Mouse (Mus musculus) urinary bladder, postnatal 25 days (tissue): ENCODE measurements around the gene Krtap4-9.
"Not testable (repeated sequence)": the region's sequence is repeated elsewhere in the genome, so short reads cannot be mapped to it uniquely, and the experiment has no call there.

Source experiments
- DNase-seq: peaks from one replicate; pipeline ENCODE4 v3.0.0; 2022; ENCODE audit warnings: low spot score

Krtap4-9 gene

DNA sequence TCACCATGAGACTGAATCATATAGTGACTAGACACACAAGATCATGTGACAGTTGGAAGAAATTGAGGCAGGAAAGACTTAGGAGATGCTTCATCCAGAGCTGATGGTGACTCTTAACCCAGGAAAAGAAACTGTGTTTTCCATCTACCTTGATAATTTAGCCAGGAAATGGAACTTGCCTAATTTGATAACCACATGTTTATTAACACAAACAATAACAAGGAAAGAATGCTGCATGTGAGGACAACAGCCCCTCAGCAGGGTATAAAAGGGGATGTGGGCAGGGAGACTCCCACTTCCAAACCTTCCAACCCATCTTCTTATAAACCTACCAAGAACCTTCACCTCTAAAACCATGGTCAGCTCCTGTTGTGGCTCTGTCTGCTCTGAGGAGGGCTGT is at the start of gene Krtap4-9:
TSS of gene Krtap4-9 (plus strand) at position 301 of the 400 bp plus-strand sequence.
- DNase-seq = not testable (repeated sequence)

- DNase-seq = no peak
These were observed 41.0 kb upstream of the Krtap4-9 start for GRCm38 (mm10) chr11:99743985-99744384.

- DNase-seq = no peak
These were observed 26.1 kb upstream of the Krtap4-9 start for GRCm38 (mm10) chr11:99758877-99759276.

DNA sequence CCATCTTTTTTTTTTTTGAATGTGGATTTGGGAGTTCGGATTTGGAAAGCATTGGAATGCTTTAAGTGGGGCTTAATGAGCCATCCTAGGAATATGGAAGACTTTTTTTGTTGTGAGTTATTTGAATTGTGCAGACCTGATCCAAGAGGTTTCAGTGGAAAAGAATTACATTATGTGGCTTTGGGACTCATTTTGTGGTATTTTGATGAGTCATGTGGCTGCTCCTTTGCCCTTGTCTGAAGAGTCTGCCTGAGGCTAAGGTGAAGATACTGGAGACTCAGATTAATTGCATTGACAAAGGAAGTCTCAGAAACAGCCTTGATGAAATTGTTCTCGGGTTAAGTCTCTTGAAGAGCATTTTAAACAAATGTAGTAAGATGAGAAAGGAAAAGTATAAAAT is 16.6 kb upstream of the Krtap4-9 start:
- no peak for DNase-seq

GRCm38 (mm10) chr11:99772813-99773212 is 12.2 kb upstream of the Krtap4-9 start, which contains the start of gene Gm11595:
Gene Gm11595 (minus strand): TSS chr11:99772913.
- not testable (repeated sequence) for DNase-seq

DNA sequence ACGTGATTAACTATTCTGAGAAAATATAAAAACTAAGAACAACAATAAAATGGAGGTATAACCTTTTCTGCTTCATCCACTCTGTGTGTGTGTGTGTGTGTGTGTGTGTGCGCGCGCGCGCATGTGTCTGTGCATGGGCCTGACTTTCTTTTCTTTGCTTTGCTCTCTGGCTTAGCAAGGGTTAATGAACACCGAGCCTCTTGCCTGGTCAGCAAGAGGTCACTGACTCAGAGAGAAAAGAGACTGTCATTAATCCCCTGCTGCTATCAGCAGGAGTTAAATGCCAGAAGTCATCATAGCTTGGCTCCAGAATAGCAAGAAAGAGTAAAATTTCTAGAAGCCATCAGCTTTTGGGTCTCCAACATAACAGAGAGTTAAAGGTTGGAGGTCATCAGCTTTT is 6.6 kb upstream of the Krtap4-9 start:
- DNase-seq = no peak

- no peak for DNase-seq
These were observed 4.4 kb upstream of the Krtap4-9 start, which contains the start of gene Krtap4-8 for GRCm38 (mm10) chr11:99780604-99781003. Gene Krtap4-8 (minus strand): TSS chr11:99780704.

GRCm38 (mm10) chr11:99793367-99793766 is 8.4 kb downstream of the Krtap4-9 start, which contains the start of gene Gm11596:
Gene Gm11596 (minus strand): TSS chr11:99793467.
- DNase-seq = no peak

GRCm38 (mm10) chr11:99798832-99799231 is 13.8 kb downstream of the Krtap4-9 start, which contains the start of gene Gm11569:
Gene Gm11569 (minus strand): TSS chr11:99798932.
- DNase-seq = not testable (repeated sequence)

DNA sequence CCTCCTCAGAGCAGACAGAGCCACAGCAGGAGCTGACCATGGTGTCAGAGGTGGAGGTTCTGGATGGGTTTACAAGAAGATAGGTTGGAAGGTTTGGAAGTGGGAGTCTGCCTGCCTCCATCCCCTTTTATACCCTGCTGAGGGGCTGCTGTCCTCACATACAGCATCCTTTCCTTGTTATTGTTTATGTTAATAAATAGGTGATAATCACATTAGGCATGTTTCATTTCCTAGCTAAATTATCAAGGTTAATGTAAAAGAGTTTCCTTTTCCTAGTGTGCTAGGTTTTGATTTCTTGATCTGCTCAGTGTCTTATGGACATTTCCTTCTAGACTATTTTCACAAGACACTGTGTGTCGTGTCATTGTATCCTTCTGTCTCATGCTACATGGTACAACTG is 19.3 kb downstream of the Krtap4-9 start, which contains the start of gene Gm11554:
TSS of gene Gm11554 (minus strand) at position 101 of the 400 bp plus-strand sequence.
- DNase-seq = not testable (repeated sequence)

DNA sequence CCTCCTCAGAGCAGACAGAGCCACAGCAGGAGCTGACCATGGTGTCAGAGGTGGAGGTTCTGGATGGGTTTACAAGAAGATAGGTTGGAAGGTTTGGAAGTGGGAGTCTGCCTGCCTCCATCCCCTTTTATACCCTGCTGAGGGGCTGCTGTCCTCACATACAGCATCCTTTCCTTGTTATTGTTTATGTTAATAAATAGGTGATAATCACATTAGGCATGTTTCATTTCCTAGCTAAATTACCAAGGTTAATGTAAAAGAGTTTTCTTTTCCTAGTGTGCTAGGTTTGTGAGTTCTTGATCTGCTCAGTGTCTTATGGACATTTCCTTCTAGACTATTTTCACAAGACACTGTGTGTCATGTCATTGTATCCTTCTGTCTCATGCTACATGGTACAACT is 24.8 kb downstream of the Krtap4-9 start, which contains the start of gene Krtap4-13:
TSS of gene Krtap4-13 (minus strand) at position 101 of the 400 bp plus-strand sequence.
- DNase-seq = not testable (repeated sequence)

GRCm38 (mm10) chr11:99815566-99815965 is 30.6 kb downstream of the Krtap4-9 start, which contains the start of gene Gm11564:
Gene Gm11564 (minus strand): TSS chr11:99815666.
- DNase-seq = not testable (repeated sequence)
